17 mouse cellular contexts compared by ENCODE assay signal in the genomic region with DNA sequence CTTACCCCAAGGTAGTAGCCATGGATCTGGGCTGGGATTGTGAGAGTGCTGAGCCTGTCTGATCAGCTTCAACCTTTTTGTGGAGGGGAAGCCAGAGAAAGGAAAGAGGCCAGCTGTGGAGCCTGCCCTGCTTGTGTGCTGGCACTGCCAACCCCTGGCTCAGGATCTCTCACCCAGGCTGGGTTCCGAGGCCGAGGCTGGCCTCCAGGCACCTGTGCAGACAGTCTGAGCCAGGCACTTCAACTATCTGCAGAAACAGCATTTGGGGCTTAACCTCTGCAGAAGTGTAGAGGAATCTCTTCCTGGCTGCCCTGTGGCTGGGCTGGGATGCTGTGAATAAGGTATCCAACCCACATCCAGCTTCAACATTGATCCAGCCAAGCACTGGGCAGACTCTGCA. TPM values are rescaled to one million over a fixed set of nuclear protein-coding genes. Genes with fewer than 3 reads are reported as not detected.
DNase-seq lines count a peak whose midpoint lies in the region; TF ChIP-seq lines count a peak whose summit lies in the region.
"Had no signal": no experiment of that assay in that cellular context is flagged by ENCODE, and none has a peak within 500 bp of the region (broad histone marks: within the 10 kb centered on the region; RNA-seq: fewer than 3 reads in every experiment).

No protein-coding gene starts in this region.

- intact Hi-C loops in gastrocnemius, adult 2 months (cut with DNase I): no loop called here
- intact Hi-C loops in gastrocnemius, postnatal 36 days (cut with DNase I): no loop called here
- intact Hi-C loops in gastrocnemius, postnatal 14 days (cut with DNase I; ENCODE audit: low total_unique reads): no loop called here

- DNase-seq in gastrocnemius, adult 2 months: peak; percentile 76
- DNase-seq in gastrocnemius, adult 18-20 months (ENCODE audit: low spot score): no peak
- DNase-seq in gastrocnemius, postnatal 10 days: peak; percentile 58
- no peak for DNase-seq in gastrocnemius, postnatal 36 days
- peak; percentile 74 for DNase-seq in gastrocnemius, postnatal 14 days
- peak; percentile 73 for DNase-seq in gastrocnemius, postnatal 25 days
- DNase-seq in heart, postnatal 4 days: no peak
- DNase-seq in lung, postnatal 14 days: no peak
- DNase-seq: adrenal gland, adult 2 months; adrenal gland, adult 8-10 months; adrenal gland, postnatal 14 days; adrenal gland, postnatal 25 days; adrenal gland, postnatal 36 days; B cell, adult 2 months; cerebellum, adult 11 months; cerebellum, adult 11-12 months had no signal

- H3K4me3 ChIP-seq in gastrocnemius, adult 2 months: no peak overlapping the region

- H3K27ac ChIP-seq in gastrocnemius, adult 2 months: no peak overlapping the region

- no peak for TF ChIP-seq CTCF in gastrocnemius, adult 2 months (IDR thresholded peaks at IDR 0.05)

RNA-seq across cellular contexts. Expression of gene Ebf3, which starts 19.7 kb away (rescaled TPM):
- 1 to 10 TPM; 7.2 to 7.7 TPM for total RNA-seq in gastrocnemius, adult 2 months (2021)
- total RNA-seq in gastrocnemius, adult 18-20 months (2021): 1 to 10 TPM; 6.2 to 7.2 TPM
- total RNA-seq in gastrocnemius, postnatal 10 days (2021): 10 to 100 TPM; 16.0 to 27.5 TPM
- total RNA-seq in gastrocnemius, postnatal 36 days (2021): 1 to 10 TPM; 7.1 to 7.6 TPM
- 10 to 100 TPM in 1 of 2 experiments, 1 to 10 TPM in 1; 9.6 to 12.4 TPM for total RNA-seq in gastrocnemius, postnatal 14 days (2021)
- 1 to 10 TPM; 6.6 to 8.6 TPM for total RNA-seq in gastrocnemius, postnatal 25 days (2021)
- total RNA-seq in heart, postnatal 4 days (2021): 10 to 100 TPM; 18.7 to 20.1 TPM
- total RNA-seq: MEL had no signal

Comparison
In these comparisons a context has a peak if more than half of its experiments do, and no peak if none do; other contexts are left out.
1. DNase-seq: peak in gastrocnemius, adult 2 months (single experiment), gastrocnemius, postnatal 10 days (single experiment), gastrocnemius, postnatal 14 days (single experiment) and gastrocnemius, postnatal 25 days (single experiment); none in gastrocnemius, adult 18-20 months (single experiment), gastrocnemius, postnatal 36 days (0 of 2), heart, postnatal 4 days (single experiment) and lung, postnatal 14 days (single experiment).